In genomic region chr16:32116186-32116585, GRCm38 (mm10) we compare ENCODE assay signal across 1 mouse cellular context.
TF ChIP-seq lines count a peak whose summit lies in the region.

No protein-coding gene starts in this region.

TF ChIP-seq in MEL, 35 proteins besides CTCF, POLR2A, EP300 and RAD21 (continued from another document):
- TF ChIP-seq KAT2A (conservative IDR thresholded peaks at IDR 0.05; ENCODE audit: low read depth, low read length), result no peak
- no peak for TF ChIP-seq MAFK (IDR thresholded peaks at IDR 0.05; ENCODE audit: borderline replicate concordance, low read depth, low read length)
- TF ChIP-seq CHD1 (IDR thresholded peaks at IDR 0.05; ENCODE audit: low read depth, low read length), result no peak
- TF ChIP-seq MAX (IDR thresholded peaks at IDR 0.05; ENCODE audit: low read length), result 0 out of 2 replicates have a peak, but pooled peaks have one; percentile 21
